Mouse (Mus musculus) C2C12 (cell line): ENCODE data around the gene Hist1h3a. TPM values are rescaled to one million over a fixed set of nuclear protein-coding genes. Genes with fewer than 3 reads are reported as not detected.
"Not testable (repeated sequence)": the region's sequence is repeated elsewhere in the genome, so short reads cannot be mapped to it uniquely, and the experiment has no call there.

Source experiments
- H3K27me3 ChIP-seq: one replicate; pipeline ENCODE4 v1.6.1; 2011; ENCODE audit not compliant: control insufficient read depth, insufficient read depth, insufficient read length
- H3K36me3 ChIP-seq: one replicate; pipeline ENCODE4 v1.6.1; 2011; ENCODE audit not compliant: control insufficient read depth, insufficient read depth
- H3K4me3 ChIP-seq: one replicate; pipeline ENCODE4 v1.5.1; 2011; ENCODE audit warnings: mild to moderate bottlenecking, control low read depth; ENCODE audit not compliant: poor library complexity, insufficient read depth, severe bottlenecking
- H3K79me2 ChIP-seq: one replicate; pipeline ENCODE4 v1.6.1; 2011; ENCODE audit not compliant: control insufficient read depth, insufficient read depth
- H3K79me3 ChIP-seq: one replicate; pipeline ENCODE4 v1.6.1; 2011; ENCODE audit warnings: low read depth, control low read depth
- H3ac ChIP-seq: one replicate; pipeline ENCODE3; 2011; ENCODE audit warnings: low read depth; ENCODE audit not compliant: control insufficient read depth, insufficient read length
- CEBPB ChIP-seq: IDR thresholded peaks from one replicate; pipeline ENCODE4 v1.6.1; 2011; ENCODE audit warnings: low read depth, mild to moderate bottlenecking, control low read depth, moderate library complexity
- CTCF ChIP-seq: IDR thresholded peaks from one replicate; pipeline ENCODE4 v1.5.1; 2011; ENCODE audit not compliant: control insufficient read depth, insufficient read depth, insufficient read length
- FOSL1 ChIP-seq: IDR thresholded peaks from one replicate; pipeline ENCODE4 v1.8.0; 2011; ENCODE audit warnings: mild to moderate bottlenecking, low read length; ENCODE audit not compliant: poor library complexity, insufficient read depth, severe bottlenecking
- MAX ChIP-seq: IDR thresholded peaks from one replicate; pipeline ENCODE4 v1.6.1; 2011; ENCODE audit warnings: mild to moderate bottlenecking, control low read depth
- MYOD1 ChIP-seq: IDR thresholded peaks from one replicate; pipeline ENCODE4 v1.6.1; 2011; ENCODE audit warnings: low read depth; ENCODE audit not compliant: control insufficient read depth, insufficient read length
- MYOG ChIP-seq: IDR thresholded peaks from one replicate; pipeline ENCODE4 v1.6.1; 2011; ENCODE audit not compliant: control insufficient read depth, insufficient read length; ENCODE audit errors: extremely low read depth
- USF1 ChIP-seq: IDR thresholded peaks from one replicate; pipeline ENCODE4 v1.6.1; 2011; ENCODE audit warnings: low read depth, mild to moderate bottlenecking, control low read depth, moderate library complexity
- long read RNA-seq, 2 experiments: library from polyadenylated mRNA; unstranded; transcript quantifications; one replicate each; pipeline ENCODE4 v2.0.0; 2019 to 2020
- polyA plus RNA-seq: library from polyadenylated mRNA; unstranded; fragments of >200 nt; fragmentation: generic; extraction: Trizol; gene quantifications from one replicate; pipeline ENCODE4 v1.2.1, GENCODE M21; 2012; ENCODE audit warnings: missing spikeins

The Hist1h3a gene
- polyA plus RNA-seq = 2.4 TPM
- long read RNA-seq, experiment 1 = 0 reads
- long read RNA-seq, experiment 2 = 0 reads

DNA sequence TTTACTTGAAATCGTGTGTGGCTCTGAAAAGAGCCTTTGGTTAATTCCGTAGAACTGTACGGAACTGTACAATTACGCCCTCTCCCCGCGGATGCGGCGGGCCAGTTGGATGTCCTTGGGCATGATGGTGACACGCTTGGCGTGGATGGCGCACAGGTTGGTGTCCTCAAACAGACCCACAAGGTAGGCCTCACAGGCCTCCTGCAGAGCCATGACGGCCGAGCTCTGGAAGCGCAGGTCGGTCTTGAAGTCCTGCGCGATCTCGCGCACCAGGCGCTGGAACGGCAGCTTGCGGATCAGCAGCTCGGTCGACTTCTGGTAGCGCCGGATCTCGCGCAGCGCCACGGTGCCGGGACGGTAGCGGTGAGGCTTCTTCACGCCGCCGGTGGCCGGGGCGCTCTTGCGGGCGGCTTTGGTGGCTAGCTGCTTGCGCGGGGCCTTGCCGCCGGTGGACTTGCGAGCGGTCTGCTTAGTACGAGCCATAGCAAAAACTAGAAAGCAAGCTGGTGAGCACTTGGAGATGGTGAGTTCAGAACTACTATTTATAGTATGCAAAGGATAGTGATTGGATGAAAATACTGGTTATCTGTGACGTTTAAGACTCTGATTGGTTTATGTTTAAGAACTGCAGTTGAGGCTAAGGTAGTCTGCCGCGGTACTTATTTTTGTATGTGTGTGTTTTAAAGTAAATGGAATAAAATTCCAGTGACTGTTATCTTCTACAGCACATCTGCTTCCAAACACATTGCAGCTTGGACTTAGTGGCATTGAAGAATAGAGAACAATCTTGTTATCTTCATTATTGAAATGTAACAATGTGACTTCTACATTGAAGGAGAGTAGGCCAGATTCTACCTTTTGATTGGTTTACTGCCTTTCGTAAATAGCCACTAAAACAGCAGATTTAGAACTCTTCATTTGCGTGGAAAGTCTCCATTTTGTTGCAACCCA is at the start of gene Hist1h3a:
Gene Hist1h3a (minus strand): TSS at position 516 of the 951 bp plus-strand sequence.
- H3K79me3 ChIP-seq, H3K27me3 ChIP-seq, H3K36me3 ChIP-seq, H3K79me2 ChIP-seq: not testable (repeated sequence)
- Histone ChIP-seq H3K4me3 (peak within 1 kb of the TSS; percentile 24), H3ac (peak within 1 kb of the TSS; percentile 38)

DNA sequence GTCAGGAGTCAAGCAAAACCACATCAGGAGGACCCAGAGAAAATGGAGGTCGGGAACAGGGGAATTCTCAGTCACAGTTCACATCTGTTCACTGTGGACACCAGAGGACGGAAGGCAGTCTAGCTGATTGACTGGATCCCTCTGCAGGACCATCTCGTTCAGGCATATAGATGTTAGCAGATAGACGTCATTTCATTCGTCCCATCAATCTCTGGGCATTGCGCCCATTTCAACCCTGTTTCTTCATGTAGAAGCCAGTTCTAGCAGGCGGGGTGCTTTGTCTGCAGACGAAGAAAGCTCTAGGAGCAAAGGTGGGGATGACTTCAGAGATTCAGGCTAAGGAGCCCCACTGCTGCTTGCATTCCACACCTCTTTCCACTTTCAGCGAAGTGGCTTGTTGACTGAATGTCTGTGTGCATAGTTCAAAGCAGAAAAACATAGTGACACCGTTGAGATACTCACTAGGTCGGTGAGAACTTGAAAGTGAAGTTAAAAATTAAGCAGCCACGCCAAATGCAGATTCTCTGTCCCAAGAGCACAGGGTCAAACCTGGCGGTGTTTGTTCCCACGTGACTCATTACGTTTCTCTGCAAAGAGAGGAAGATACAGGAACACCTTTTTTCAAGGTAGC is 44.4 kb upstream of the Hist1h3a start, which contains the start of gene Slc17a2:
Gene Slc17a2 (plus strand): TSS at position 572 of the 631 bp plus-strand sequence.
- H3ac ChIP-seq = no peak within 1 kb of the TSS
- TF ChIP-seq MYOD1 (no peak), FOSL1 (no peak), USF1 (no peak), MYOG (no peak), MAX (no peak), CTCF (no peak), CEBPB (no peak)
- H3K79me3 ChIP-seq = no peaks in the 10 kb centered on the region
- no peak within 1 kb of the TSS for H3K4me3 ChIP-seq
- H3K36me3 ChIP-seq = no peaks in the 10 kb centered on the region
- H3K27me3 ChIP-seq = peaks cover 9% of the 10 kb centered on the region
- no peaks in the 10 kb centered on the region for H3K79me2 ChIP-seq

DNA sequence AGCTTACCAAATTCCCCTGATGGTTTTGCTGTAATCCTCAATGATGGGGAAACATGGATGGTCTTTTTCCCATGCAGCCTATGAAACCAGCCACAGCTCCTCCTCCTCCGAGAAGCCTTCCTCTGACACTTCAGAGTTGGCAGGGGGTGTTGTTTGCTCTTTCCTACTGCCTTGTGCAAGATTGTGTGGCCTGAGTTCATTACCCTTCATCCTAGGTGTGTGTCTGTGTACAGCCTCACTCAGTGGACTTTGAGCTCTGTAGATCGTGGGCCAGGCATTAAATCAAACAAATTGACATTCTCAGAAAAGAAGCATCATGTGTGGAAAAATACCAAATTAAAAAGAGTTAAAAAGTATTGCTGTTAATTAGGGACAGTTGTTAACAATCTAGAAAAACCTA is 42.3 kb upstream of the Hist1h3a start:
- Histone ChIP-seq H3K79me2 (no peaks in the 10 kb centered on the region), H3K4me3 (no peak overlapping the region), H3ac (no peak overlapping the region), H3K27me3 (peaks cover 9% of the 10 kb centered on the region), H3K36me3 (no peaks in the 10 kb centered on the region), H3K79me3 (no peaks in the 10 kb centered on the region)
- TF ChIP-seq MAX (no peak), CTCF (no peak), MYOD1 (no peak), FOSL1 (no peak), USF1 (no peak), MYOG (no peak), CEBPB (no peak)

DNA sequence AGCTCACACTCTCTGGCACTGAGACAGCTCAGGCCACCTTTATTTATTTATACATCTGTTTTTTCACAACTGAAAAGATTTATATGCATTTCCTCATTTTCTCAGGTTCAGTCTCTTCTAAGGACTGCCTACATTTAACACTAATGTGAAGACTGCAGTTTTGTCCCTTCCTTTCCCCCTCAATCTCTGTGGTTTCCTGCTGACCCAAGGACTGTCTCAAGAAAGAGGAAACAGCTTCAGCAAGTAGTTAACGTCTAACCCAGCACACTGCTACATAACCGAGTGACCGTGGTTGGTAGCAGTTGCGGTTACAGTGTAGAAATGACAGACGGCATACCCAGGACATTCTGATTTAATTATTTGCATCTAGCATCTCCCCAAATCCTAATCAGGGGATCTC is 37.2 kb upstream of the Hist1h3a start:
- Histone ChIP-seq H3K4me3 (no peak overlapping the region), H3K79me2 (no peaks in the 10 kb centered on the region), H3K36me3 (no peaks in the 10 kb centered on the region), H3K27me3 (peaks cover under 1% of the 10 kb centered on the region), H3K79me3 (no peaks in the 10 kb centered on the region), H3ac (no peak overlapping the region)
- TF ChIP-seq USF1 = no peak
- no peak for TF ChIP-seq FOSL1
- no peak for TF ChIP-seq MAX
- TF ChIP-seq CEBPB = no peak
- no peak for TF ChIP-seq CTCF
- no peak for TF ChIP-seq MYOG
- TF ChIP-seq MYOD1 = no peak

DNA sequence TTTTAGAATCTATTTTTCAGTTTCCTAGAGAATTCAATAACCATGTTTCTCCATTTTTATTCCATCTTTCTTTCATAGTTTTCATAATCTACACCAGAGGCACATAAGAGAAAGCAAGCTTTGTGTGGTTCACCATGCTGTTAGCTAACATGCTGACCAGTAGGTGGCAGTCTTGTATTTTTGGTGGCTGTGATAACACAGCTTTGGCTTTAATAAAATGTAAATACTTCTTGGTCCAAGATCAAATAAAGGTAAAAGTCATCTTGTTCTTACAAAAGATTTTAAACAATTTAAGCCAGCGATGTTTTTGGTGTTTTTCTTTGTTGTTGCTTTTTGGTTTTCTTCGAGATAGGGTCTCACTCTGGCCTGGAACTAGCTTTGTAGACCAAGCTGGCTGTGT is 30.3 kb upstream of the Hist1h3a start:
- Histone ChIP-seq H3K79me3 (no peaks in the 10 kb centered on the region), H3K27me3 (peaks cover 21% of the 10 kb centered on the region), H3K79me2 (no peaks in the 10 kb centered on the region), H3K4me3 (no peak overlapping the region), H3ac (no peak overlapping the region), H3K36me3 (no peaks in the 10 kb centered on the region)
- no peak for TF ChIP-seq MYOD1
- TF ChIP-seq CTCF = peak; percentile 42

DNA sequence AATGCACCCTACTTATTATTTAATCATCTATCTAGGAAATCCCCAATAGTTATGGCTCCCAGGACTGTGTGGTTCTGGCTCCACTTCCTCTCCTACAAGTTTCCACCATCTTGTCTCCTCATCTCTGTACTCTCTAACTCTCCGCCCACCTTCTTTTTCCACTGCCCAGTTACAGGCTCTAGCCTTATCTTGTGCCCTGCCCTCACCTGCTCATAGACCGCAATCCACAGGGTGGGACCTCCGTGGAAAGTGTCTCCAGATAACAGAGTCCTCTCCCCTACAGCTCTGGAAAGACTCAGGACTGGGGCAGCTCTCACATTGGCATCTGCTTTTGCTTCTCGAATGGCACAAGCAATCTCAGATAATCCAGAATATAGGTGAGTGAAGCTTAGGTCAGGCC is 16.8 kb upstream of the Hist1h3a start:
- TF ChIP-seq USF1 (no peak), MAX (no peak), MYOG (no peak), FOSL1 (no peak), CTCF (no peak), CEBPB (no peak), MYOD1 (no peak)
- Histone ChIP-seq H3K79me3 (no peaks in the 10 kb centered on the region), H3ac (no peak overlapping the region), H3K36me3 (no peaks in the 10 kb centered on the region), H3K27me3 (no peaks in the 10 kb centered on the region), H3K79me2 (no peaks in the 10 kb centered on the region), H3K4me3 (no peak overlapping the region)
